Mouse (Mus musculus): ENCODE data around the gene Nup62.

- TF ChIP-seq POLR2A (IDR thresholded peaks at IDR 0.05; ENCODE audit: insufficient read length, low read depth) (peak; percentile 26), SRF (IDR thresholded peaks at IDR 0.05; ENCODE audit: control insufficient read depth, insufficient read length, low read depth) (no peak), USF1 (IDR thresholded peaks at IDR 0.05; ENCODE audit: low read depth) (no peak), E2F4 (IDR thresholded peaks at IDR 0.05; ENCODE audit: insufficient read depth) (no peak), MAX (IDR thresholded peaks at IDR 0.05; ENCODE audit: low read depth) (no peak), REST (IDR thresholded peaks at IDR 0.05; ENCODE audit: insufficient read depth, insufficient read length) (no peak), POLR2AphosphoS2 (IDR thresholded peaks at IDR 0.05; ENCODE audit: insufficient read length, low read depth) (peak; percentile 56), MYOD1 (IDR thresholded peaks at IDR 0.05; ENCODE audit: control insufficient read depth in 1 of 3, insufficient read length in 2 of 3, low read depth in 2 of 3) (no peak), TCF12 (IDR thresholded peaks at IDR 0.05; ENCODE audit: insufficient read depth, poor library complexity, severe bottlenecking) (no peak), MYOG (IDR thresholded peaks at IDR 0.05; ENCODE audit: control insufficient read depth in 1 of 3, insufficient read depth in 1 of 3, insufficient read length in 2 of 3, low read depth in 2 of 3) (no peak), CEBPB (IDR thresholded peaks at IDR 0.05; ENCODE audit: insufficient read depth, poor library complexity, severe bottlenecking) (no peak)
Measured at GRCm38 (mm10) chr7:44814423-44814822, 1.5 kb upstream of the Nup62 start.

Measured in myocyte (in vitro differentiated cells).